Mouse (Mus musculus) liver, adult 2 months (tissue): ENCODE data around the gene Rab25. TPM values are rescaled to one million over a fixed set of nuclear protein-coding genes. Genes with fewer than 3 reads are reported as not detected.

Experiments
- DNase-seq: peaks from one replicate; pipeline ENCODE4 v3.0.0-alpha.2; 2011; ENCODE audit warnings: low read depth, low spot score; ENCODE audit errors: extremely low read depth
- H3K27ac ChIP-seq: fragments of 200-500 bp; replicated peaks from 2 replicates; pipeline ENCODE4 v1.5.1; 2012; ENCODE audit warnings: low read depth, mild to moderate bottlenecking, control low read depth, inconsistent platforms, low read length; ENCODE audit not compliant: insufficient read depth
- H3K27me3 ChIP-seq: fragments of 200-500 bp; 2 replicates; pipeline ENCODE4 v1.6.1; 2012; ENCODE audit warnings: mild to moderate bottlenecking, moderate library complexity, low read length, inconsistent platforms; ENCODE audit not compliant: control insufficient read depth, insufficient read depth
- H3K36me3 ChIP-seq: fragments of 200-500 bp; 2 replicates; pipeline ENCODE4 v1.6.1; 2012; ENCODE audit warnings: low read length, inconsistent platforms; ENCODE audit not compliant: control insufficient read depth, insufficient read depth
- H3K4me1 ChIP-seq: fragments of 200-500 bp; 2 replicates; pipeline ENCODE4 v1.6.1; 2011; ENCODE audit warnings: low read length; ENCODE audit not compliant: control insufficient read depth, insufficient read depth
- H3K4me3 ChIP-seq: fragments of 200-500 bp; 2 replicates; pipeline ENCODE4 v1.5.1; 2011; ENCODE audit warnings: low read depth, mild to moderate bottlenecking, control low read depth, low read length, moderate library complexity; ENCODE audit not compliant: insufficient read depth
- H3K79me2 ChIP-seq: fragments of 200-500 bp; 2 replicates; pipeline ENCODE4 v1.6.1; 2012; ENCODE audit warnings: inconsistent platforms, mild to moderate bottlenecking, low read length, moderate library complexity; ENCODE audit not compliant: control insufficient read depth, insufficient read depth
- H3K9ac ChIP-seq: fragments of 200-500 bp; 2 replicates; pipeline ENCODE4 v1.6.1; 2012; ENCODE audit warnings: low read depth, mild to moderate bottlenecking, control low read depth, inconsistent platforms, low read length
- CTCF ChIP-seq: fragments of 200-500 bp; IDR thresholded peaks from 2 replicates; pipeline ENCODE4 v1.5.1; 2011; ENCODE audit warnings: low read depth, low read length, control low read depth
- POLR2A ChIP-seq: fragments of 200-500 bp; IDR thresholded peaks from 2 replicates; pipeline ENCODE4 v1.6.1; 2011; ENCODE audit warnings: low read length, control low read depth; ENCODE audit not compliant: insufficient read depth; ENCODE audit errors: extremely low read depth
- WGBS: fragments of 180-500 bp; shearing (Covaris S2); methylation state at CpG from one replicate; pipeline ENCODE4 v1.1.7; 2018; 5-methylcytosine and 5-hydroxymethylcytosine counted together
- polyA plus RNA-seq: library from polyadenylated mRNA; depleted of rRNA; stranded (reverse); fragments of >200 nt; gene quantifications from 2 replicates; pipeline ENCODE4 v1.2.3, GENCODE M21; 2012
- total RNA-seq: library from RNA; depleted of rRNA; stranded (reverse); fragments of >200 nt; gene quantifications from 2 replicates; pipeline ENCODE4 v1.2.3, GENCODE M21; 2014

Gene Rab25
- total and polyA plus RNA-seq, 2 experiments: 0.18 to 0.32 TPM

GRCm38 (mm10) chr3:88553880-88554586 lies 5.9 kb upstream of the Rab25 start:
- H3K36me3 ChIP-seq: peaks cover 9% of the 10 kb centered on the region; the same call in 1 of the 2 replicates
- peaks cover 10% of the 10 kb centered on the region; the same call in 1 of the 2 replicates for H3K79me2 ChIP-seq
- peaks cover 6% of the 10 kb centered on the region for H3K4me1 ChIP-seq
- under 1% methylated on average over 41 of the region's 41 CpGs for WGBS
- peak; percentile 56 for DNase-seq
- TF ChIP-seq CTCF (no peak), POLR2A (no peak)
- peak overlapping the region; percentile 80 for H3K4me3 ChIP-seq
- H3K9ac ChIP-seq: peak overlapping the region; percentile 89
- H3K27ac ChIP-seq: peak overlapping the region; percentile 62
- H3K27me3 ChIP-seq: no peaks in the 10 kb centered on the region

- H3K4me1 ChIP-seq: peaks cover 6% of the 10 kb centered on the region
- H3K27me3 ChIP-seq: no peaks in the 10 kb centered on the region
- H3K27ac ChIP-seq: peak within 1 kb of the TSS; percentile 96
- H3K36me3 ChIP-seq: peaks cover 7% of the 10 kb centered on the region; the same call in 1 of the 2 replicates
- WGBS: under 1% methylated on average over 35 of the region's 37 CpGs
- peaks cover 10% of the 10 kb centered on the region; the same call in 1 of the 2 replicates for H3K79me2 ChIP-seq
- H3K4me3 ChIP-seq: peak within 1 kb of the TSS; percentile 80
- peak; percentile 65 for DNase-seq
- TF ChIP-seq POLR2A (peak; percentile 45), CTCF (peak; percentile 76)
- H3K9ac ChIP-seq: peak within 1 kb of the TSS; percentile 93
Observed at GRCm38 (mm10) chr3:88553525-88553879, 5.4 kb upstream of the Rab25 start, which contains the start of gene Ubqln4. TSS of gene Ubqln4 (plus strand) at chr3:88553758.

GRCm38 (mm10) chr3:88552676-88553524 lies 4.8 kb upstream of the Rab25 start, which contains the start of gene Lamtor2:
TSS of gene Lamtor2 (minus strand) at chr3:88553074.
- Histone ChIP-seq H3K27me3 (no peaks in the 10 kb centered on the region), H3K4me1 (peaks cover 6% of the 10 kb centered on the region), H3K36me3 (peaks cover 4% of the 10 kb centered on the region; the same call in 1 of the 2 replicates), H3K9ac (peak within 1 kb of the TSS; percentile 93), H3K27ac (peak within 1 kb of the TSS; percentile 96), H3K4me3 (peak within 1 kb of the TSS; percentile 80), H3K79me2 (peaks cover 10% of the 10 kb centered on the region; the same call in 1 of the 2 replicates)
- DNase-seq: peak; percentile 96
- TF ChIP-seq CTCF (no peak), POLR2A (peak; percentile 69)
- under 1% methylated on average over 48 of the region's 48 CpGs for WGBS

GRCm38 (mm10) chr3:88552082-88552645 lies 4.1 kb upstream of the Rab25 start:
- DNase-seq: no peak
- no peaks in the 10 kb centered on the region for H3K27me3 ChIP-seq
- TF ChIP-seq CTCF: no peak
- no peak for TF ChIP-seq POLR2A
- H3K36me3 ChIP-seq: peaks cover 4% of the 10 kb centered on the region; the same call in 1 of the 2 replicates
- H3K4me1 ChIP-seq: peaks cover 6% of the 10 kb centered on the region
- peak overlapping the region; percentile 71 for H3K9ac ChIP-seq
- H3K4me3 ChIP-seq: peak overlapping the region; percentile 73
- 5% methylated on average over 16 of the region's 16 CpGs for WGBS
- H3K27ac ChIP-seq: peak overlapping the region; percentile 84
- H3K79me2 ChIP-seq: peaks cover 10% of the 10 kb centered on the region; the same call in 1 of the 2 replicates

GRCm38 (mm10) chr3:88551586-88551985 lies 3.5 kb upstream of the Rab25 start:
- Histone ChIP-seq H3K79me2 (peaks cover 10% of the 10 kb centered on the region; the same call in 1 of the 2 replicates), H3K27ac (no peak overlapping the region), H3K27me3 (no peaks in the 10 kb centered on the region), H3K36me3 (0 out of 2 replicates have a peak, but pooled peaks cover 2% of the 10 kb centered on the region), H3K9ac (0 out of 2 replicates have a peak overlapping the region, but pooled peaks have one; percentile 11), H3K4me1 (peaks cover 6% of the 10 kb centered on the region), H3K4me3 (peak overlapping the region; percentile 73; the same call in 1 of the 2 replicates)
- peak; percentile 49 for DNase-seq
- TF ChIP-seq POLR2A (no peak), CTCF (no peak)
- 20% methylated on average over 4 of the region's 4 CpGs for WGBS
